Mouse (Mus musculus) midbrain, embryonic 12.5 days (tissue): Measurements from ENCODE around the gene Zfp105. TPM values are rescaled to one million over a fixed set of nuclear protein-coding genes. Genes with fewer than 3 reads are reported as not detected.

Source experiments
- ATAC-seq: fragments of 200-750 bp; cut with Nextera tagmentation; 2 replicates; pipeline ENCODE4 v1.8.0; 2017; ENCODE audit warnings: low read depth, moderate TSS enrichment, moderate library complexity; ENCODE audit not compliant: low FRiP score
- H3K27ac ChIP-seq: fragments of 300-500 bp; sonication (generic); replicated peaks from 2 replicates; pipeline ENCODE4 v1.5.1; 2016; ENCODE audit warnings: mild to moderate bottlenecking
- H3K27me3 ChIP-seq: fragments of 300-500 bp; sonication (generic); 2 replicates; pipeline ENCODE4 v1.6.1; 2016; ENCODE audit warnings: mild to moderate bottlenecking
- H3K36me3 ChIP-seq: fragments of 300-500 bp; sonication (generic); 2 replicates; pipeline ENCODE4 v1.6.1; 2016
- H3K4me1 ChIP-seq: fragments of 300-500 bp; sonication (generic); 2 replicates; pipeline ENCODE4 v1.6.1; 2016
- H3K4me2 ChIP-seq: fragments of 300-500 bp; sonication (generic); replicated peaks from 2 replicates; pipeline ENCODE4 v1.6.1; 2016; ENCODE audit warnings: mild to moderate bottlenecking, moderate library complexity
- H3K4me3 ChIP-seq: fragments of 300-500 bp; sonication (generic); 2 replicates; pipeline ENCODE4 v1.5.1; 2016; ENCODE audit warnings: mild to moderate bottlenecking
- H3K9ac ChIP-seq: fragments of 300-500 bp; sonication (generic); replicated peaks from 2 replicates; pipeline ENCODE4 v1.6.1; 2016; ENCODE audit warnings: mild to moderate bottlenecking, moderate library complexity
- H3K9me3 ChIP-seq: fragments of 300-500 bp; sonication (generic); 2 replicates; pipeline ENCODE4 v1.6.1; 2016; ENCODE audit warnings: mild to moderate bottlenecking
- WGBS: fragments of 180-500 bp; shearing (Covaris S2); methylation state at CpG from one replicate; pipeline ENCODE4 v1.1.7; 2016; 5-methylcytosine and 5-hydroxymethylcytosine counted together
- polyA plus RNA-seq: library from polyadenylated mRNA; unstranded; fragments of >200 nt; fragmentation: Nextera tagmentation; extraction: Ambion mirVana; gene quantifications from 2 replicates; pipeline ENCODE4 v1.2.1, GENCODE M21; 2016

The Zfp105 gene
- 34.1 and 38.1 TPM in 2 replicates for polyA plus RNA-seq

DNA sequence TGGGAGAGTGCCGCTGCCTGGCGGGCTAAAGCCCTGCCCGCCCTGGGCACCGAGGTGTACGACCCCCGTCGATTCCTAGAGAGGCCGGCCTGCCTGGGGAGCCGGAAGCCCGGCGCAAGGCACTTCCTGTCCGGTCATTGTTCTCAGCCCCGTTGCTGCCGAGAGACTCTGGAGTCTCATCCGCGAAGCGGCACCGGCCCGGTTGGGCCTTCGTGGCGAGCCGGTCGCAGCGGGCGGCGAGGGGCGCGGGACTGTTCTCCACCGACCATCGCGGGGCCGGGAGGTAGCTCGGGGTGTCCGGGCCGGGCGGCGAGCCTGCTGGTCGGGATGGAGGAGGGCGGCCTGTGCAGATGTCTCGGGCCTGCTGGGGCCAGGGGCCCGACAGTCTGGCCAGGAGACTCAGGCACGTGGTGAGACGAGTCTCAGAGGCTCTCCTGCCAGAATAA, at the start of gene Zfp105:
Gene Zfp105, plus strand, starts transcription at position 137 of the 446 bp plus-strand sequence.
- Histone ChIP-seq H3K9ac (peak within 1 kb of the TSS; percentile 94), H3K4me3 (peak within 1 kb of the TSS; percentile 88), H3K36me3 (peaks cover 34% of the 10 kb centered on the region), H3K9me3 (no peaks in the 10 kb centered on the region), H3K27me3 (peaks cover 12% of the 10 kb centered on the region), H3K4me2 (peak within 1 kb of the TSS; percentile 60), H3K27ac (peak within 1 kb of the TSS; percentile 84), H3K4me1 (peaks cover 5% of the 10 kb centered on the region; the same call in 1 of the 2 replicates)
- peak; percentile 99 for ATAC-seq
- 1% methylated on average over 41 of the region's 43 CpGs for WGBS

DNA sequence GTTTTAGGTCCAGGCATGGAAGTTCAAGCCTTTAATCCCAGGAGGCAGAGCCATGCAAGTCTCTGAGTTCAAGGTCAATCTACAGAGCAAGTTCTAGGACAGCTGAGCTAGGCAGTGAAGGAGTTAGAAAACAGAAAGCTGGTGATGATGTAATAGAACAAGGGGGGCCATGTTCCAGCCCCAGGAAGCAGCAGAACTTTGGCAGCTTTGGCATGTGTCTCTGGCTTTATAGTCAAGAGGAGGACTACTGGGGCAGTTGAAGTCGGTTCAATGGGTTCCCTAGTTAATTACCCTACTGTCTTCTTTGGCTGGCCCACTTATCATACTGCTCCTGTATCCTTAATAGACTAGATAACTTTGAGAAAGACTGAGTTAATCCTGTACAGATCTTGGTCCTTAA, 48.2 kb upstream of the Zfp105 start:
- Histone ChIP-seq H3K4me1 (no peaks in the 10 kb centered on the region), H3K4me3 (no peak overlapping the region), H3K9me3 (peaks cover 7% of the 10 kb centered on the region; the same call in 1 of the 2 replicates), H3K27me3 (0 out of 2 replicates have a peak, but pooled peaks cover 4% of the 10 kb centered on the region), H3K9ac (no peak overlapping the region), H3K36me3 (no peaks in the 10 kb centered on the region), H3K4me2 (no peak overlapping the region), H3K27ac (no peak overlapping the region)
- 79% methylated on average over 1 of the region's 1 CpGs for WGBS
- ATAC-seq = no peak

DNA sequence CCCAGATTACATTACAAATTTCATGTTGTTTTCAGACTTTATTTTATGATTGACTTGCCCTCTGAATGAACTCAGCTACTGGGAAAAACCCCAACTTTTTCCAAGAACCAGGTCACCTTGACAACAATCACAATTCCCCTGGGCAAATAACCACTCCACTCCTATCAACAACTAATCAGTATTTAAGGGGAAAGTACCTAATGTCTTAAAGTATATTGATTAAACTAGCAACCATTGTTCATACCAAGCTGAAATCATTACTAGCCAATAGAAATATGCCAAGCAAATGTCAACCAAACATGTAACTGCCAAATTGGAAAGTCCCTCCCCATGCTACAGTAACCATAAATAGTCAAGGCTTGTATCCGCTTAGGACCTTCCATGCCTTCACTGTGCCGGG, 47.7 kb upstream of the Zfp105 start:
- H3K9ac ChIP-seq = no peak overlapping the region
- H3K4me2 ChIP-seq = no peak overlapping the region
- 94% methylated on average over 2 of the region's 2 CpGs for WGBS
- ATAC-seq = no peak
- peaks cover 7% of the 10 kb centered on the region; the same call in 1 of the 2 replicates for H3K9me3 ChIP-seq
- no peak overlapping the region for H3K27ac ChIP-seq
- 0 out of 2 replicates have a peak, but pooled peaks cover 4% of the 10 kb centered on the region for H3K27me3 ChIP-seq
- no peak overlapping the region for H3K4me3 ChIP-seq
- no peaks in the 10 kb centered on the region for H3K36me3 ChIP-seq
- no peaks in the 10 kb centered on the region for H3K4me1 ChIP-seq

DNA sequence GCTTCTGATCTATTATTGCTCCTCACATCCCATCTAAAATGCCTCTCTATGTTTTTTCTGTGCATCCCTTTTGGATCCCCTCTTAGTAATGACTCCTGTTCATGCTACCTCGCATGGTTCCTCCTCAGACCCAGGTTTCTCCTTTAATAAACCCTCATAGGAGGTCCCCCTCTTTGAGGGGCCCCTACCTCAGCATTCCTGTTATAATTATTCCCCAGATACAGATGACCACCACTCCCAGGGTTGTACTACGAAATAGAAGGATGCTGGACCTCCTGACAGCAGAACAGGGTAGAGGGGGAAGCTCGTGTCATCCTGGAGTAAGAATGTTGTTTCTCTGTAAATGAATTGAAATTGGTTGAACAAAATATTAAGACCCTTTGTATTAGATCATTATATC, 37.5 kb upstream of the Zfp105 start, which contains the start of gene Zkscan7:
Gene Zkscan7, plus strand, starts transcription at position 301 of the 400 bp plus-strand sequence.
- no peak within 1 kb of the TSS for H3K9ac ChIP-seq
- peak within 1 kb of the TSS; percentile 84 for H3K4me3 ChIP-seq
- WGBS = 86% methylated on average over 3 of the region's 3 CpGs
- peaks cover 8% of the 10 kb centered on the region; the same call in 1 of the 2 replicates for H3K36me3 ChIP-seq
- H3K4me1 ChIP-seq = peaks cover 9% of the 10 kb centered on the region
- ATAC-seq = no peak
- H3K4me2 ChIP-seq = peak within 1 kb of the TSS; percentile 91
- no peak within 1 kb of the TSS for H3K27ac ChIP-seq
- no peaks in the 10 kb centered on the region for H3K27me3 ChIP-seq
- 0 out of 2 replicates have a peak, but pooled peaks cover 3% of the 10 kb centered on the region for H3K9me3 ChIP-seq

DNA sequence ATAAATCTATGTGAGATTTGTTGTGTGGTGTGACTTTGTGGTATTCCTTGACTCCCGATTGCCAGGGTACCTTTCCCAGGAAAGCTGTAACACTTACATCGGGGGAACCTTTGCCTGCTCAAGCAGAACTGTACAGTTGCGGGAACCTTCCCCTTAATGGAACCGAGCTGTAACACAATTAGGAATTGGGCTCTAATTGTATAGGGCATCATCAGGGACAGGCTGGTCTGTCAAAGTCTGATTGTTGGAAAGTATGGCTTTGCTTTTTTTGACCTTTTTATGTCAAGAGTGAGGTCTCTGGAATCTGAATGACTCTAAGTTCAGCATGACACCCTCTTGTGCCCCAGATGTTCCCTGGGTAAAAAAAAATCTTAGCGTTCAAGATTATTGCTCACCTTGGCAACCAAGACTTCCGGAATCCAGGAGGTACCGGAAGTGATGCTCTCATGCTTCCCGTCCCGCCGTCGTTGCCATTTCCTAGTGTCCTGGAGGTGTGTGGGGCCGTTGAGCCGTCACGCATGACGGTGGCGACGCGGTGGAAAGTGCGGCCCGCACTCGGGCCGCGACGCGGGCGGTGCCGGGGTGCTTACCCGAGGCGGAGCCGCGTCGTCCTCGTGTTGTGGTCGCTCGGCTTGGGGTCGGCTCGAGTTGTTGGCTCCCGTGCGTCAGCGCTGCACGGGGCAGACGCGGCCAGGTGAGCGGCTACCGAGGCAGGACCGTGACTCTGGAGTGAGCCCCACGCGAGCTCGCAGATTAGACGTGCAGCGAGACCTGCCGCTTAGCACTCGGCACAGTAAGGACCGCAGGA, 36.3 kb upstream of the Zfp105 start:
- Histone ChIP-seq H3K4me1 (peaks cover 9% of the 10 kb centered on the region), H3K9ac (peak overlapping the region; percentile 82), H3K27ac (no peak overlapping the region), H3K4me2 (peak overlapping the region; percentile 91), H3K9me3 (0 out of 2 replicates have a peak, but pooled peaks cover 3% of the 10 kb centered on the region), H3K27me3 (no peaks in the 10 kb centered on the region), H3K4me3 (peak overlapping the region; percentile 84), H3K36me3 (peaks cover 19% of the 10 kb centered on the region)
- peak; percentile 91 for ATAC-seq
- WGBS = 7% methylated on average over 54 of the region's 54 CpGs

DNA sequence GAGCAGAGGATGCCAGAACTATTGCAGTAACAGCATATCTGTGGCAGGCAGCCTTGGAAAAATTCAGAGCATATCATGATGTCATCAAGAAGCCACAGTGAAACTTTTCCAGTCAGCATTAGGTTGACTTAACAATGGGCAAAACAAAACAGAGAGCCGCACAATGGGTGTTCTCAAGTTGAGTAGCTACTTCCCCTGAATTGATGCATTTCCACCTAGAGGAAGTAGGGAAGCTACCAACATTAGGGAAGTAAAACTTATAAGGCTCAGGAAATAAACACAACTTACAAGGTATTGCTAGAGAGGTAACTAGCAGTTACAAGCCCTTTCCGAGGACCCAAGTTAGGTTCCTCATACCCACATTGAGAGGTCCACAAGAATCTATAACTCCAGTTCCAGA, 21.8 kb upstream of the Zfp105 start:
- H3K4me3 ChIP-seq = no peak overlapping the region
- 96% methylated on average over 2 of the region's 2 CpGs for WGBS
- no peaks in the 10 kb centered on the region for H3K27me3 ChIP-seq
- H3K27ac ChIP-seq = no peak overlapping the region
- no peak overlapping the region for H3K4me2 ChIP-seq
- H3K36me3 ChIP-seq = peaks cover 16% of the 10 kb centered on the region
- peaks cover 13% of the 10 kb centered on the region for H3K4me1 ChIP-seq
- H3K9ac ChIP-seq = no peak overlapping the region
- no peak for ATAC-seq
- H3K9me3 ChIP-seq = peaks cover 1% of the 10 kb centered on the region; the same call in 1 of the 2 replicates

DNA sequence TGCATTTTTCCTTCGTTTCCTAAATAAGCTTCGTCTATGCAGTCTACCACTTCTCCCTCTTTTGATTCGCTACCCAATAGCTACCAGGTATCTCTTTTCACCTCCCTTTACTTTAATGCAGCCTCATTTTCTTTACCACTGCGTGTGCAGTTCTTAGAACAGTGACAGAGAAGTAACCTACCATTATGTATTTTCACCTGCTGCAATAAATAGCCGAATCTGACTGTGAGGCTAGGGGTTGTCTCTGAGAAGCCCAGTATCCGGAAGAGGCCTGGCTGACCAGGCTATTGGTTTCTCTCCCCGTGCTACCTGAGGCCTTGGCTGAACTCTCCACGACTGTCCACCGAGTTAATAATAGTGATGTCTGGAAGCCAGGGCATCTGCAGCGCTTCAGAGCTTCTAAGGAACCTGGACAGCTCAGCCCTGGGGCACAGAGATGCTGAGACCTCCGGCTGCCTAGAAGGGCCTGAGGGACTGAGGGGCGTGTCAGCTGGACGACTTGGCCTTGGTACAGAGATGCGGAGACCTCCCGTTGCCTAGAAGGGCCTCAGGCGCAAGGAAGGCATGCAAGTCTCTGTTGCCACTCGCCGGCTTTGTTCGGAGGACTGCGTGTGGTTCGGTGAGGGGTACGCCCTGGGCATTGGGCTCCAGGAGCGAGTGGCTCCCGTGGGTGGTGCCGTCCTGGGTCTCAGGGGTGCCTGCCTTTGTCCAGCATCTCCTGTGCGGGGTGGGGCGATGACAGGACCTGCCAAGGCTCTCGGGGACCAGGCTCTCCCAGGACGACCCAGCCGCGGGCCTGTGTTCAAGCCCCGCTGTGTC, 19.9 kb upstream of the Zfp105 start:
- 15% methylated on average over 32 of the region's 32 CpGs for WGBS
- Histone ChIP-seq H3K36me3 (peaks cover 21% of the 10 kb centered on the region), H3K9ac (peak overlapping the region; percentile 85), H3K4me2 (peak overlapping the region; percentile 62), H3K27ac (peak overlapping the region; percentile 77), H3K4me3 (peak overlapping the region; percentile 63), H3K4me1 (peaks cover 13% of the 10 kb centered on the region), H3K9me3 (no peaks in the 10 kb centered on the region), H3K27me3 (no peaks in the 10 kb centered on the region)
- ATAC-seq = peak; percentile 99

DNA sequence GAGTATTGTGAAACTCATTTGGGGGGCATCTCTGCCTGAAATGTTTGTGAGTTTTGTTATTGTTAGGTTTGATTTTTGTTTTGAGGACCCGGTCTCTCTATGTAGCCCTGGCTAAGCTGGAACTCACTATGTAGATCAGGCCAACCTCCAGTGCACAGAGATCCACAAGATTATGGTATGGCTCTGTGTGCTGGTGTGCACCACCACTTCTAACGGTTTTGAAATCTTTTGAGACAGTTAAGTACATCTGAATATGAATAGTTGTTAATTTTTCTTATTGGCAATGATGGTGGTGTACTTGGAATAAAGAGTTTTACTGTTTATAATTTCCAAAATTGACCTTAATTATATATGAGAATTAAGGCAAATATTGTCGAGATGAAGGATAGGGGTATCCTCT, 436 bp upstream of the Zfp105 start:
- H3K4me2 ChIP-seq = peak overlapping the region; percentile 60
- WGBS = 19% methylated on average over 3 of the region's 3 CpGs
- H3K4me1 ChIP-seq = peaks cover 5% of the 10 kb centered on the region; the same call in 1 of the 2 replicates
- H3K9ac ChIP-seq = 0 out of 2 replicates have a peak overlapping the region, but pooled peaks have one; percentile 94
- peak; percentile 65; the same call in 1 of the 2 replicates for ATAC-seq
- H3K27me3 ChIP-seq = peaks cover 15% of the 10 kb centered on the region
- no peaks in the 10 kb centered on the region for H3K9me3 ChIP-seq
- H3K36me3 ChIP-seq = peaks cover 29% of the 10 kb centered on the region
- peak overlapping the region; percentile 88 for H3K4me3 ChIP-seq
- H3K27ac ChIP-seq = no peak overlapping the region

DNA sequence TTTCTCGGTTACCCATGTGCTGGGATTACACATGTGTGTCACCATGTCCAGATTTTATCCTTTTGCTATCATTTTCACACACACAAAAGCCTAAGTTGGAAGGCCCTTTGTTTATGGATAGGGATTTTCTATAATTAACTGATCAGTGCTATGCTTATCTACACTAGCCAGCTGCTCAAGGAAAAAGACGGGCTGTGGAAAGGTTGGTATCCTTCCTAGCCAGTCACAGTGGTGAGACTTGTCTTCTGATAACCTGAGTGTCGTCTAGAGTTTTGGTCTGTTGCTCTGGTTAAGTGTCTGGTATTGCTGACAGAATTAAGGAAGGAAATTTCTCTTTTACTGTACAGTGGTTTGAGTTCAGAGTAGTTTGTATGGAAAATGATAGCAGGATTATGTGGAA, 6.0 kb downstream of the Zfp105 start:
- Histone ChIP-seq H3K27ac (no peak overlapping the region), H3K36me3 (peaks cover 78% of the 10 kb centered on the region), H3K27me3 (no peaks in the 10 kb centered on the region), H3K9me3 (no peaks in the 10 kb centered on the region), H3K4me3 (no peak overlapping the region), H3K4me1 (peaks cover under 1% of the 10 kb centered on the region; the same call in 1 of the 2 replicates), H3K4me2 (no peak overlapping the region), H3K9ac (no peak overlapping the region)
- 93% methylated on average over 3 of the region's 3 CpGs for WGBS
- no peak for ATAC-seq

DNA sequence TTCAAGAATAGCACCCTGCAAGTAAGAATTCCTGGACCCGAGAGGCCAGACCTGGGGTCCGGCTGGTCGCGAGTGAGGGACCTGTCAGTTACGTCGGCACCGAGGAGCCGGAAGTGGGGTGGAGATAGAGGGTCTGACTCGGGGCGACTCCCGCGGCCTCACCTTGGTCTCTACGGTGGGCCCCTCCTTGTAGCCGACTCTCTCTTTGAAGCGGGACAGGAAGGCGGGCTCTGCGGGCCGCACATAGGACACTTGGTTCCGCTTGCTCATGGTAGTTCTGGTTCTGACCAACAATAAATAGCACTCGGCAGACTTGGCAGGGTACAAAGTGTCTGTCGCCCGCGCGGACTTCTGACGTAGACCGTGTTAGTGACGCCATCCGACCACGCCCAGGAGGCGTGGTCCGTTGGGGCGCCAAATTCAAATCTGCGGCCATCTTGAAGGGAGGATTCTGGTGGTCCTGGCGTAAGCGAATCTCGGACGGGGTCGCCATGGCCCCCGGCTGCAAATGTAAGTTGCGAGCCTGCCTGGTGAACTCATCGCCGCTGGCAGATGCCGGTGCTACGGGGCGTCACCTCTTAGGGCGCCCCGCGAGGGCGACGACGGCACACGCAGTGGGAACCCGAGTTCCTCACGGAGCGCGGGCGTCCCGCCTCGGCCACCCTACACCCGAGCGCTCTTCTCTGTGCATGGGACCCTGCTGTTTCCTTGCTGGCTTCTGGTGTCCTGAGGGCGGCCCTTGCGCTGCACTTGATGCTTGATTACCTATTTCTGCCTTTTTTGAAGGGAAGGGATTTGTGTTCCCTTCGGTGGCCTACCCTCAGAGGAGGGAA, 28.0 kb downstream of the Zfp105 start, which contains the start of the genes 1110059G10Rik and Kif15:
Gene 1110059G10Rik, minus strand, starts transcription at position 358 of the 833 bp plus-strand sequence.
Gene Kif15, plus strand, starts transcription at position 404 of the 833 bp plus-strand sequence.
- Histone ChIP-seq H3K4me2 (peak within 1 kb of the TSS; percentile 82), H3K4me3 (peak within 1 kb of the TSS; percentile 90), H3K27me3 (no peaks in the 10 kb centered on the region), H3K9ac (peak within 1 kb of the TSS; percentile 75), H3K9me3 (no peaks in the 10 kb centered on the region), H3K4me1 (peaks cover 20% of the 10 kb centered on the region), H3K36me3 (peaks cover 9% of the 10 kb centered on the region), H3K27ac (peak within 1 kb of the TSS; percentile 58; the same call in 1 of the 2 replicates)
- WGBS = under 1% methylated on average over 64 of the region's 64 CpGs
- ATAC-seq = peak; percentile 97
